Mouse (Mus musculus) kidney, embryonic 15.5 days (tissue): ENCODE measurements at regions not wholly inside any gene's neighbourhood (a gene's known extent, or its start where the extent isn't known, plus 50 kb on each side); places are given as distances from the start of the nearest gene placed in this dataset.

Source experiments
- ATAC-seq: fragments of 200-750 bp; cut with Nextera tagmentation; replicated peaks from 2 replicates; pipeline ENCODE4 v1.8.0; 2017; ENCODE audit warnings: moderate TSS enrichment; ENCODE audit not compliant: low FRiP score
- H3K27ac ChIP-seq: fragments of 300-500 bp; sonication (generic); 2 replicates; pipeline ENCODE4 v1.5.1; 2015; ENCODE audit warnings: mild to moderate bottlenecking, inconsistent platforms
- H3K27me3 ChIP-seq: fragments of 300-500 bp; sonication (generic); 2 replicates; pipeline ENCODE4 v1.6.1; 2015; ENCODE audit warnings: inconsistent platforms
- H3K36me3 ChIP-seq: fragments of 300-500 bp; sonication (generic); 2 replicates; pipeline ENCODE4 v1.6.1; 2015; ENCODE audit warnings: inconsistent platforms
- H3K4me1 ChIP-seq: fragments of 300-500 bp; sonication (generic); 2 replicates; pipeline ENCODE4 v1.6.1; 2015; ENCODE audit warnings: inconsistent platforms
- H3K4me2 ChIP-seq: fragments of 300-500 bp; sonication (generic); 2 replicates; pipeline ENCODE4 v1.6.1; 2015; ENCODE audit warnings: moderate library complexity, mild to moderate bottlenecking, inconsistent platforms
- H3K4me3 ChIP-seq: fragments of 300-500 bp; sonication (generic); replicated peaks from 2 replicates; pipeline ENCODE4 v1.5.1; 2015; ENCODE audit warnings: mild to moderate bottlenecking, inconsistent platforms
- H3K9ac ChIP-seq: fragments of 300-500 bp; sonication (generic); 2 replicates; pipeline ENCODE4 v1.6.1; 2015; ENCODE audit warnings: mild to moderate bottlenecking, inconsistent platforms
- H3K9me3 ChIP-seq: fragments of 300-500 bp; sonication (generic); replicated peaks from 2 replicates; pipeline ENCODE4 v1.6.1; 2016; ENCODE audit warnings: inconsistent platforms
- WGBS: fragments of 180-500 bp; shearing (Covaris S2); methylation state at CpG from one replicate; pipeline ENCODE4 v1.1.7; 2015; ENCODE audit warnings: mixed read lengths; 5-methylcytosine and 5-hydroxymethylcytosine counted together

DNA sequence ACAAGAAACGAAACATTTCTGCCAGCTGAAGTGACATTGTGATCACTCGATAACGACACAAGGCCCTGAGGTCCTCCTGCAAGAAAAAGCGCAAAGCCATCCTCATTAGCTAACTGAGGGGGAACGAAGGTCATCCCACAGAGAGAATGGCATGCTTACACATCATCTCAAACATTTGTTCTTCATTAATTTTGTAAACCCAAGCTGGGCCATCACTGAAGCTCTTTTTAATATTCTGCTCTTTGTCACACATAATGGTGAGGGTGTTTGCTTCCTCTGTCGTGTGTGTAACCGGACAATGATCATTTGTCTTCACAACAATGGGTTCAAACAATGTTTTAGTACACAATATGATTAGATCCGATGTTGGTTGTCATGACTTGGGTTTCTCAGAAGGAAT, 1217.9 kb downstream of the Mat2b start:
- no peak overlapping the region for H3K4me3 ChIP-seq
- no peak for ATAC-seq
- H3K36me3 ChIP-seq, result no peaks in the 10 kb centered on the region
- no peak overlapping the region for H3K9ac ChIP-seq
- H3K27me3 ChIP-seq, result no peaks in the 10 kb centered on the region
- no peak overlapping the region for H3K27ac ChIP-seq
- H3K9me3 ChIP-seq, result no peaks in the 10 kb centered on the region
- H3K4me1 ChIP-seq, result no peaks in the 10 kb centered on the region
- WGBS, result 84% methylated on average over 8 of the region's 8 CpGs
- no peak overlapping the region for H3K4me2 ChIP-seq

DNA sequence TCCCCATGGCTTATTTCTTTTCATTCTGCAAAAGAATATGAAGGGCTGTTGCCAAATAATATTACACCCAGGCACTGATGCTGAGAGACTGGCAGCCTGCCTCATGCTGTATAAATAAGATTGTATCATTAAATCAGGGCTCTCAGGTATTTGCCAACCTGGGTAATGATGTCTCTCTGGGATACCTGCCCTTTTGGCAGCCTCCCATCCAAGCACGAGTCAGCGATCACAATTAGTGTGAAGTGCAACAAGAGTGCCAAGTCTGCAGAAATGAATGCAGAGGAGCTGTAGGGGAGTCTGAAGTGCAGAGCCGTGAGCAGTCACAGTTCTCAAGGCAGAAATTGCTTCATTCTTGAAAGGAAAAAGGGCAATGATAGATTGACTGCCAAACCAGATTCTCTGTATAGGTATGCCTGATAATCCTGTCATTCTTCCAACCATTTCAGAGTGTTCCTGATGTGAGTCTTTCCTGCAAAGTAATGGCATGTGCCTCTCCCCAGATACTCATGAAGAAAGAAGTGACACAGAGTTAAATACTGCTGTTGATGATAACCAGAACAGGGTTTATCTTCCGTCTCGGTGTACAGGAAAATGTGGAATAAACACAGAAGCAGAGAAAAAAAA, 1241.6 kb downstream of the Mat2b start:
- no peak overlapping the region for H3K4me3 ChIP-seq
- no peaks in the 10 kb centered on the region for H3K9me3 ChIP-seq
- no peaks in the 10 kb centered on the region for H3K27me3 ChIP-seq
- H3K4me2 ChIP-seq, result no peak overlapping the region
- H3K9ac ChIP-seq, result no peak overlapping the region
- no peaks in the 10 kb centered on the region for H3K36me3 ChIP-seq
- no peaks in the 10 kb centered on the region for H3K4me1 ChIP-seq
- ATAC-seq, result no peak
- no peak overlapping the region for H3K27ac ChIP-seq
- 72% methylated on average over 5 of the region's 5 CpGs for WGBS

DNA sequence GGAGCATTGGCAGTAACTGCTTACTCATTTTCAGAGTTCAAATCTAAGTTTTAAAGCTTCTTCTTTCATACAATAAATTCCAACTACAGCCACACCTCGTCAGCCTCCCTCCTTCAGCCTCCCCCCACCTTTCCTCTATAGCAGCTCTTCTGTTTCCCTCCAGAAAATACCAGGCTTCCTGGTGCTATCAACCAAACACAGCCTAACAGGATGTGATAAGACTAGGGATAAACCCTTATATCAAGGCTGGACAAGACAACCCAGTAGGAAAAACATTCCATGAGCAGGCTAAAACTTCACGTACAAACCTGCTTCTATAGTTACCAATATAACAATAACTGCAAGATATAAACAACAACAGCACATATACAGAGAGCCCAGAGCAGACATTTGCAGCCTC, 1248.6 kb downstream of the Mat2b start:
- ATAC-seq, result no peak
- WGBS, result 63% methylated on average over 2 of the region's 2 CpGs

DNA sequence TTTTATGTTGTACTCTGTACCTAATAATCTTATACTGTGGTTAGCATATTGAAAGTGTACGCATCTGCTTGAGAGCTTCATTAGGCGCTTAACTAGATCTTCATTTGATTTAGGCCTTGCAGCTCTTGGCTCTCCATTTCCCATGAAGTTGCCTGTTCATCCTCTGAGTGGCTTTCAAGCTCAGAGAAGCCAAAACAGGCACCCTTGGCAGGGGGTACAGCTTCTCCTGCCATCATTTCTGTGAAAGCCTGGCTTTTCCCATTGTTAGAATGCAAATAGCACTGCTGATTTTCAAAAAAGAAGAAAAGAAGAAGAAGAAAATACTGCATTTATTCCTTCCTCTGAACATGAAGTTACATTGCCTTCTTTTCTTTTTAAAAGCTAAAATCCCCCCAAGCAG, 1283.3 kb downstream of the Mat2b start:
- Histone ChIP-seq H3K36me3 (no peaks in the 10 kb centered on the region), H3K4me3 (no peak overlapping the region), H3K9ac (no peak overlapping the region), H3K4me1 (no peaks in the 10 kb centered on the region), H3K27ac (no peak overlapping the region), H3K27me3 (no peaks in the 10 kb centered on the region), H3K4me2 (no peak overlapping the region), H3K9me3 (no peaks in the 10 kb centered on the region)
- 93% methylated on average over 2 of the region's 2 CpGs for WGBS
- ATAC-seq, result no peak

More for the DNA sequence above, 1248.6 kb downstream of the Mat2b start:
- Histone ChIP-seq H3K27ac (no peak overlapping the region), H3K4me3 (no peak overlapping the region), H3K27me3 (no peaks in the 10 kb centered on the region), H3K4me2 (no peak overlapping the region), H3K4me1 (no peaks in the 10 kb centered on the region), H3K9me3 (no peaks in the 10 kb centered on the region), H3K36me3 (no peaks in the 10 kb centered on the region), H3K9ac (no peak overlapping the region)

DNA sequence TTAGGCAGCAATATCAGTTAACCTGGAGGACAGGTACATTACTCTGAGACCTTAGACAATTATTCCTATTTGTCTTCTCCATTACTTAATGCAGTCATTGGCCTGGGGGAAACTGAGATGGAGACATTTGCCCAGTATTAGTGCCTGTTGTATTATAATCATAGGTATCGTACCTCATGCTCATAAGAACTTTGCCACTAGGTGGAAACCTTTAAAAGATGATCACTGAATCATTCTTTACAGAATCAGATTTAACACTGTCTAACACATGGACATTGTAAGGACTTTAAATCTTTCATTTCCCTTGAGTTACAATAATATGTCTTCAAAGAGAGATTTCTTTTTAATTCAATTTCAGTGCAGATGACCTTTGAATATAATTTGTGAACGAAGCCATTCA, 1283.8 kb downstream of the Mat2b start:
- H3K9ac ChIP-seq, result no peak overlapping the region
- no peak overlapping the region for H3K4me3 ChIP-seq
- no peak for ATAC-seq
- H3K4me1 ChIP-seq, result no peaks in the 10 kb centered on the region
- WGBS, result 75% methylated on average over 2 of the region's 2 CpGs
- H3K27ac ChIP-seq, result no peak overlapping the region
- H3K36me3 ChIP-seq, result no peaks in the 10 kb centered on the region
- H3K27me3 ChIP-seq, result no peaks in the 10 kb centered on the region
- H3K9me3 ChIP-seq, result no peaks in the 10 kb centered on the region
- H3K4me2 ChIP-seq, result no peak overlapping the region

DNA sequence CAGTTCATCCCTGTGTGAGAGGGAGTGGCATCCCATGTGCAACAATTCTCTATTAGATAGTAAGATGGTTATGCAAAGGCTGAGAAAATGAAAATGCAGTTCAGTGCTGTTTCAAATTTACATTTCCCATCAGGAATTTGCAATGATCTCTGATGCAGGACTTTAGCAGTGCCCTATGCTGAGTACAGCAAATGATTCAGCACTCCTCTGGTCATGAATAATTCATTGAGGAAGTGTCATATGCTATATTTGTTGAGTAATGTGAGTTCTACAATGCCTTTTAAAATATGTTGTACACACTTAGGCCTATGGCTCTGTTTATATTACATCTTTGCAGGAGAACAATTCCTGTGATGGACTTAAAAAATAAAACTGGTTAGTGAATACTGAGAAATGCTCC, 1330.2 kb downstream of the Mat2b start:
- no peak overlapping the region for H3K9ac ChIP-seq
- no peak for ATAC-seq
- H3K27me3 ChIP-seq, result no peaks in the 10 kb centered on the region
- no peaks in the 10 kb centered on the region for H3K36me3 ChIP-seq
- no peak overlapping the region for H3K4me2 ChIP-seq
- no peak overlapping the region for H3K4me3 ChIP-seq
- H3K4me1 ChIP-seq, result no peaks in the 10 kb centered on the region
- no peak overlapping the region for H3K27ac ChIP-seq
- H3K9me3 ChIP-seq, result no peaks in the 10 kb centered on the region

DNA sequence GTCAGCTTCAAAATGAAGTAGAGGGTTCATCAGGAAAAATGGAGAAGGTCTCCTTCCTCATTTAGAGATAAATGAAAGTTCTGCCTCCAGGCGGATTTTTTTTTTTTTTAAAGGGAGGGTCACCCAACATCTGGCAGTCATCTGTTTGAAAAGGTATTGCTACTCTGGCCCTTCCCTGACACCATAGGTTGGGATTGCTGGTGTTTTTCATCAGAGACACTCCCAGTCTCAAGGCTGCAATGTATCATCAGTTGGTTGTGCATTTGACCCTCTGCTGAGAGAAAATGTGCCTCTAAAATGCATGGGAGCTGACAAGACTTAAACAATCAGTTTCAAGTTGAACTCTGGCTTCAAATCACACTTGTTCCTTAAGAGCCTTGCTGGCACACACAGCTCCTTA, 1344.4 kb downstream of the Mat2b start:
- no peaks in the 10 kb centered on the region for H3K4me1 ChIP-seq
- no peaks in the 10 kb centered on the region for H3K9me3 ChIP-seq

More for the DNA sequence above, 1344.4 kb downstream of the Mat2b start:
- WGBS, result 34% methylated on average over 1 of the region's 1 CpGs
- Histone ChIP-seq H3K4me2 (no peak overlapping the region), H3K9ac (no peak overlapping the region), H3K36me3 (no peaks in the 10 kb centered on the region), H3K4me3 (no peak overlapping the region), H3K27me3 (no peaks in the 10 kb centered on the region), H3K27ac (no peak overlapping the region)
- ATAC-seq, result no peak
